Mouse (Mus musculus): ENCODE data around the gene Uhrf1. TPM values are rescaled to one million over a fixed set of nuclear protein-coding genes. Genes with fewer than 3 reads are reported as not detected.
A peak's percentile ranks its signal among the peaks of the same experiment; 100 is the strongest.

Gene Uhrf1
- total and polyA plus RNA-seq, 3 experiments = 115 to 201 (median 133) TPM

GRCm38 (mm10) chr17:56359183-56359725 is 56.1 kb downstream of the Uhrf1 start:
- no peaks in the 10 kb centered on the region for H3K79me2 ChIP-seq (ENCODE audit: control insufficient read depth, insufficient read depth, low read length, poor library complexity)
- TF ChIP-seq CTCF (IDR thresholded peaks at IDR 0.05 in 2 of 3, conservative IDR thresholded peaks at IDR 0.05 in 1 of 3; ENCODE audit: control insufficient read depth in 1 of 3, insufficient read depth in 1 of 3, low read depth in 2 of 3, low read length in 3 of 3, poor library complexity in 1 of 3, severe bottlenecking in 1 of 3) (peak in 2 of 3 experiments; percentile 34; a peak in 3 of 6 replicates), KAT2A (conservative IDR thresholded peaks at IDR 0.05; ENCODE audit: low read depth, low read length) (no peak), TAL1 (IDR thresholded peaks at IDR 0.05; ENCODE audit: low read length) (no peak), TCF12 (IDR thresholded peaks at IDR 0.05; ENCODE audit: low read depth, low read length) (no peak), TBP (IDR thresholded peaks at IDR 0.05; ENCODE audit: low read depth, low read length) (no peak), ZMIZ1 (IDR thresholded peaks at IDR 0.05; ENCODE audit: low read depth, low read length) (no peak), E2F4 (IDR thresholded peaks at IDR 0.05; ENCODE audit: borderline replicate concordance, low read depth, low read length) (no peak), MYB (IDR thresholded peaks at IDR 0.05; ENCODE audit: low read depth, low read length) (no peak), SMC3 (IDR thresholded peaks at IDR 0.05; ENCODE audit: low read depth, low read length) (peak; percentile 36), MAFK (IDR thresholded peaks at IDR 0.05; ENCODE audit: borderline replicate concordance, low read depth, low read length) (no peak), ZC3H11A (IDR thresholded peaks at IDR 0.05; ENCODE audit: low read depth, low read length) (no peak), BHLHE40 (IDR thresholded peaks at IDR 0.05; ENCODE audit: borderline replicate concordance, low read depth, low read length) (no peak)
- no peaks in the 10 kb centered on the region for H3K36me3 ChIP-seq (ENCODE audit: control insufficient read depth in 1 of 2, insufficient read depth in 2 of 2, low read length in 2 of 2)
- DNase-seq (ENCODE audit: low read depth, low spot score) = no peak
- H3K27ac ChIP-seq (ENCODE audit: control insufficient read depth, low read depth, low read length) = no peak overlapping the region
- no peaks in the 10 kb centered on the region for H3K9me3 ChIP-seq (replicated peaks; ENCODE audit: insufficient read depth, low read length)
- H3K27me3 ChIP-seq (ENCODE audit: control insufficient read depth in 1 of 2, insufficient read depth in 2 of 2, low read length in 2 of 2) = no peaks in the 10 kb centered on the region
- no peak overlapping the region for H3K4me3 ChIP-seq (ENCODE audit: control insufficient read depth in 1 of 2, insufficient read depth in 1 of 2, low read depth in 2 of 2, low read length in 2 of 2)
- H3K4me1 ChIP-seq (ENCODE audit: control insufficient read depth in 1 of 2, insufficient read depth in 2 of 2, low read length in 2 of 2) = no peaks in the 10 kb centered on the region
- H3K9ac ChIP-seq (ENCODE audit: control insufficient read depth, low read depth, low read length, poor library complexity, severe bottlenecking) = no peak overlapping the region

GRCm38 (mm10) chr17:56359864-56360263 is 56.7 kb downstream of the Uhrf1 start:
- no peak for DNase-seq (ENCODE audit: low read depth, low spot score)
- Histone ChIP-seq H3K79me2 (ENCODE audit: control insufficient read depth, insufficient read depth, low read length, poor library complexity) (no peaks in the 10 kb centered on the region), H3K4me3 (ENCODE audit: control insufficient read depth in 1 of 2, insufficient read depth in 1 of 2, low read depth in 2 of 2, low read length in 2 of 2) (no peak overlapping the region), H3K4me1 (ENCODE audit: control insufficient read depth in 1 of 2, insufficient read depth in 2 of 2, low read length in 2 of 2) (no peaks in the 10 kb centered on the region), H3K9ac (ENCODE audit: control insufficient read depth, low read depth, low read length, poor library complexity, severe bottlenecking) (no peak overlapping the region), H3K27me3 (ENCODE audit: control insufficient read depth in 1 of 2, insufficient read depth in 2 of 2, low read length in 2 of 2) (no peaks in the 10 kb centered on the region), H3K9me3 (replicated peaks; ENCODE audit: insufficient read depth, low read length) (no peaks in the 10 kb centered on the region), H3K36me3 (ENCODE audit: control insufficient read depth in 1 of 2, insufficient read depth in 2 of 2, low read length in 2 of 2) (no peaks in the 10 kb centered on the region), H3K27ac (ENCODE audit: control insufficient read depth, low read depth, low read length) (no peak overlapping the region)
- TF ChIP-seq MAZ (IDR thresholded peaks at IDR 0.05; ENCODE audit: low read depth, low read length) = no peak
- TF ChIP-seq MYB (IDR thresholded peaks at IDR 0.05; ENCODE audit: low read depth, low read length) = no peak
- no peak for TF ChIP-seq GATA1 (IDR thresholded peaks at IDR 0.05; ENCODE audit: low read depth, low read length)
- TF ChIP-seq KAT2A (conservative IDR thresholded peaks at IDR 0.05; ENCODE audit: low read depth, low read length) = no peak
- TF ChIP-seq NELFE (IDR thresholded peaks at IDR 0.05; ENCODE audit: low read depth, low read length) = no peak
- TF ChIP-seq MAX (IDR thresholded peaks at IDR 0.05; ENCODE audit: low read length) = no peak
- no peak for TF ChIP-seq CHD2 (IDR thresholded peaks at IDR 0.05; ENCODE audit: low read length)
- TF ChIP-seq USF1 (IDR thresholded peaks at IDR 0.05; ENCODE audit: low read depth, low read length) = no peak
- TF ChIP-seq MAFK (IDR thresholded peaks at IDR 0.05; ENCODE audit: borderline replicate concordance, low read depth, low read length) = no peak
- no peak for TF ChIP-seq POLR2A (IDR thresholded peaks at IDR 0.05; ENCODE audit: control insufficient read depth in 1 of 2, insufficient read depth in 1 of 2, low read depth in 1 of 2, low read length in 2 of 2, poor library complexity in 1 of 2)
- TF ChIP-seq ZC3H11A (IDR thresholded peaks at IDR 0.05; ENCODE audit: low read depth, low read length) = no peak
- TF ChIP-seq RAD21 (IDR thresholded peaks at IDR 0.05; ENCODE audit: low read depth, low read length) = no peak
- TF ChIP-seq MYC (IDR thresholded peaks at IDR 0.05; ENCODE audit: low read depth, low read length) = no peak
- no peak for TF ChIP-seq ZNF384 (IDR thresholded peaks at IDR 0.05; ENCODE audit: low read depth, low read length)
- TF ChIP-seq SIN3A (IDR thresholded peaks at IDR 0.05; ENCODE audit: low read length) = no peak
- TF ChIP-seq ZMIZ1 (IDR thresholded peaks at IDR 0.05; ENCODE audit: low read depth, low read length) = no peak
